Mouse (Mus musculus) thymus, postnatal 10 days (tissue): ENCODE data around the gene Capns1.
"Not testable (repeated sequence)": the region's sequence is repeated elsewhere in the genome, so short reads cannot be mapped to it uniquely, and the experiment has no call there.

Source experiments
- DNase-seq, 2 experiments: peaks; one replicate each; pipeline ENCODE4 v3.0.0; 2021; ENCODE audit warnings: low spot score in 2 of 2

Capns1 gene

DNA sequence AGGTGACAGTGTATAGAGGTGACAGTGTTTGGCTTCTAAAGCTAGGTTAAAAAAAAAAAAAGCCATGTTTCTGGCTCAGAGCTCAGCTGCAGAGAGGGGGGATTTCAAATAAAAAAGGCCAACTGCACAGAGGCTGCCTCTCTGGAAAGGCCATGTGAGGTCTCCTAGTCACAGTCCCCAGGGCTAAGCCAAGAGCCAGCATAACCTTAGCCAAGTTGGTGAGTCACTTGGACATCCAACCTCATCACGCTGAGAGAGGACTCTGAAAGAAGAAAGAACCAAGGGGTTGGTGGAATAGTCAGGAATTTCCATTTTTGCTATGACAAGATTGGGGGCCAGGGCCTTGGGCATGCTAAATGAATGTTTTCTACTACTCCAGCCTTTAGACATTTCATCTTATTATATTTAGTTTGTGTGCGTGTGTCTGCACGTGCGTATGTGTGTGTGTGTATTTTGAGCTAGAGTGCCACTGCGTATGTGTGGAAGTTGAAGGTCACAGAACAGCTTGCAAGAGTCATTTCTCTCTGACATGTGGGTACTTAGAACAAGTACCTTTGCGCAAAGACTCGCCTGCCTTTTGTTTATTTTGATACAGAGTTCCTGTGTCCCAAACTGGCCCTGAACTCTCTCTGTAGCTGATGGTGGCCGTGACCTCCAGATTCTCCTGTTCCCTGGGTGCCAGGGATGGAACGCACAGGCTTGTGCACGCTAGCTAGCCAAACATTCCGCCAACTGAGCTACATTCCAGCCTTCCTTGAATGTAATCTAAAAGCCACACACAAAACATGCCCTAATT, 4.5 kb upstream of the Capns1 start:
- DNase-seq, result no peak

DNA sequence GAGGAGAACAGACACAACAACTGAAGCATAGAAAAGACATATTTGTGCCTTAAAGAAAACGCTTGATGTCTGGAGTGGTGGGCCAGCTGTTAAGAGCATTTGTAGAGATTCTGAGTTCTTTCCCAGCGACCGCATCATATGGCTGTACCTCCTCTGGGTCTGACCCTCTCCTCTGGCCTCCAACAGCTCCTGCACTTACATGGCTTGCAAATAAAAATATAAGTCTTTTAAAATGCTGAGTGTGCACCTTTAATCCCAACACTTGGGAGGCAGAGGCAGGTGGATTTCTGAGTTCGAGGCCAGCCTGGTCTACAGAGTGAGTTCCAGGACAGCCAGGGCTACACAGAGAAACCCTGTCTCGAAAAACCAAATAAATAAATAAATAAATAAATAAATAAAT, 2.0 kb upstream of the Capns1 start:
- DNase-seq, result not testable (repeated sequence)

DNA sequence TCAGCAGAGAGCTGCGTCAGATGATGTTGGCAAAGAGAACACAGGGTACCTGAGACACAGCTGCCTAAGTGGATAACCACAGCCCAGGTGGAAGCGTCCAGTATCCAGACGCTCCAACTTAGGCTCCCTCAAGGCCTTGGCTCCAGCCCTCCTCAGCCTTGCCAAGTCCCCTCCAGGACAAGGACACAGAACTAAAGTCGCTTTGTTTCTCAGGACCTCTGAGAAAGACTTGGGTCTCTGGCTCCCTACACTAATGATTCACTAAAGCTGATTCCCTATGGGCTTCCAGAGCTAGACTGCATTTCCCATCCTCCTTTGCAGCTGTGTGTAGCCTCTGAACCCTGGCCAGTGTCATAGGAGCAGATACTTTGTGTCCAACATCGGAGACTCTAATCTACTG, 1.6 kb upstream of the Capns1 start:
- DNase-seq, result no peak

DNA sequence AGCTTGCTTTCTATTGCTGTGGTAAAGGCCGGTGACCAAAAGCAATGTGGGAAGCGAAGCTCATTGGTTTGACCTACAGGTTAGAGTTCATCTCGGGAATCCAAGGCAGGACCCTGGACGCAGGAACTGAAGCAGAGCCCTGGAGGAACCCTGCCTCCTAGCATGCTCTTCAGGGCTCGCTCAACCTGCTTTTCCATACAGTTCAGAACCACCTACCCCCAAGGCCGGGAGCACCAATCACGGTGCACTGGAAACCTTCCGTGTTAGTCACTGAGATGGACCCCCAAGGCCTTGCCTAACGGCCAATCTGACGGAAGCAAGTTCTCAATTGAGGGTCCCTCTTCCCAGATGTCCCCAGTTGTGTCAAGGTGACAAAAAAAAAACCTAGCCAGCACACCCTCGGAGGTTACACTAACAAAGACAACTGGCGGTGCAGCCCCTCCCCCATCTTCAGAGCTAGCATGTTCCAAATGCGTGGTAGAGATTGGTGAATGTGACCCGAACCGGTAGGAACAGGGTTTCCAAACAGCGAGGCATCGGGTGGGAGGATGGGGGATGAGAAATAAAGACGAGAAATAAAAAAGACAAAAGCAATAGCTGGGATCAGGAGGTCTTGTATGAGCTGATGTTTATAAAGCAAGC, 1.0 kb upstream of the Capns1 start:
- no peak for DNase-seq

DNA sequence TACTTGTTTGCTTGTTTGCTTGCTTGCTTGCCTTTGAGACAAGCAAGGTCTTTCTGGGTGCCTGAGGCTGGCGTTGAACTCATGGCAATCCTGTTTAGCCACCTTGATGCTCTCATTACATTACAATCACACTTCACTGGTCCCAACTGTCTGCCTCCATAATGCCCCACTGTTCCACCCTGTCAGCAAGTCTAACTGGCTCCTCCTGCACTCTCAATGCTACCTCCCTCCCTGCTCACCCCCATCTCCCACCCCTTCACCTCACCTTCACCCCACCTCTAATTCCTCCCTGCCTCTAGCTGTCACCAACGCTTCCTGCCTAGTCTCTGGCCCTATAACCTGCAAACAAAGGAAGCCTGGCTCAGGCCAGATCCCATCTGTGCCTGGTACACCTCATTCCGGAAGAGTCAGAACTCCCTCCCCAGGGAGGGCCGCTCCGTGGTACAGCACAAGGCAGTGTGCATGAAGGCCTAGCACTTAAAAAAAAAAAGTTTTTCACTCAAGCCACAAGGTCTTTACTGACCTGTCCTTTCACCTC, 950 bp downstream of the Capns1 start:
- DNase-seq, result no peak

DNA sequence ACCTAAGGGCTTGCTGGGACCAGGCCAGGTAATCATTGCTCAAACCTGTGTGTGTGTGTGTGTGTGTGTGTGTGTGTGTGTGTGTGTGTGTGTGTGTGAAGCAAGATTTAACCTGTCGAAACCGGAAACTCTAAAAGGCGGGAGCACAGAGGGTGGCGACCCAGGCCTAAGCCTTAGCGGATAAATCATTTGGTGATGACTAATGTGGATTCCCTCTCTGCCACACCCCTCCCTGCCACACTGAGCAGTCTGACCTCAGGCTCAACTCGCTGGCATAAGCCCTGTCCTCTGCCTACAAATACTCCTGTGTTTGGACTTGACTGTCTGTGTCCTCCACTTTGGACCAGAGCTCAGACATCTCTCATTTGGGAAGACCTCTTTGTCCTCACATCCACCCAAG, 2.4 kb downstream of the Capns1 start:
- DNase-seq, result no peak

DNA sequence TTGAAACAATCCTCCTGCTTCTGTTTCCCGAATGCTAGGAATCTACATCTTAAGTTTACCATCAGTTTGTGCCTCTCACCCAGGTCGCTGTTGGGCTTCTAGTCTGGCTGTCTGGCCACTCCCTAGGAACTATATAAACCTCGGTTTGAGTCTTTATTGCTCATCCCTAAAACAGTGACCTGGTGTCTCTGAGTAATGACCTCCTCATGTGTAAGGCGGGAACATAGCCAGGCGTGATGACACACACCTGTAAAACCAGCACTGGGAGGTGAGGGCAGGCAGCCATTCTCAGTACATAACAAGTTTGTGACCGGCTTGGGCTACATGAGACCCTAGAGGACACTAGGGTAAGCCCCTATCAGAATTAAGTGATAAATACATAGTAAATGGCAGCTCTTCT, 3.1 kb downstream of the Capns1 start:
- no peak for DNase-seq

GRCm38 (mm10) chr7:30194884-30195283, 3.7 kb downstream of the Capns1 start:
- peak; percentile 87 to 95 for DNase-seq

GRCm38 (mm10) chr7:30194101-30194831, 4.3 kb downstream of the Capns1 start:
- no peak for DNase-seq

DNA sequence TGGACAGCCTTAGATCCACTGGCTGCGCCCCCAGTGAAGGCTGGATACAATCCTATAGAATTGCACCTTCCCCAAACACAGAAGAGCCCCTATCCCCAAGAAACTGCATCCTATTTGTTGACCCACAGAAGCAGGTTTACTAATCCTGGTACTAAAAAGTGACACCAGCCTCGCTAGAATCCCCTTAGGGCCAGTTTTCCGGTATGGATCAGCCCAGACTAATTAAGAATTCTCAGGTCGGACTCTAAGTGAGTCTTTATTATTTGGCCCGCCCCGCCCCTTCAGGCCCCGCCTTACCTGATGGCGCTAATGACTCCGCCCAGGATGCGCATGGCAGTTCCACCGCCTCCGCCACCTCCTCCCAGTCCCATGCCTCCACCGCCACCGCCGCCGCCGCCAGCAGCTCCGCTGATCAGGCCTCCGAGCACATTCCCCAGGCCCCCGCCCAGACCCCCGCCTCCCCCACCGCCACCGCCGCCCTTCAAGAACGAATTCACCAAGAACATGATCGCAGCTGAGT, 5.0 kb downstream of the Capns1 start:
- DNase-seq, result peak; percentile 45 to 51

DNA sequence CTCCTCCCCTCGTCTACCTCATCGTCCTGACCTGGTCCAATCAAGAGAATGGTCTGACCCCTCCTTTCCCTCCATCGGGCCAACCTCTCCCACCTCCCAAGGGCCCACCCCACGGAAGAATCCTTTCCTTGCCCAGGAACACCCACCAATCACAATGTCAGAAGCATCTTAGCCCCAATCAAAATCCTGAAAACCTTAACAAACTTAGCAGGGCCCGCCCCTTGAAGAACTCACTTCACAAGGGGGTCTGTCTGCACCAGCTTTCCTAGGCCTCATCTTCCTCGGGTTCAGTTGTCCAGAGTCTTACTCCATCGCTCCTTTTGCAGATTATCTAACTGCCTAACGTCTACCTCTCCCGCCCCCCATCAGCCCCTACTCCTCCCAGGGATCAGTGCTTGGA, 5.6 kb downstream of the Capns1 start:
- no peak for DNase-seq

GRCm38 (mm10) chr7:30192088-30192487, 6.5 kb downstream of the Capns1 start:
- no peak for DNase-seq

- no peak for DNase-seq
Observed at GRCm38 (mm10) chr7:30189116-30189491, 9.5 kb downstream of the Capns1 start.

DNA sequence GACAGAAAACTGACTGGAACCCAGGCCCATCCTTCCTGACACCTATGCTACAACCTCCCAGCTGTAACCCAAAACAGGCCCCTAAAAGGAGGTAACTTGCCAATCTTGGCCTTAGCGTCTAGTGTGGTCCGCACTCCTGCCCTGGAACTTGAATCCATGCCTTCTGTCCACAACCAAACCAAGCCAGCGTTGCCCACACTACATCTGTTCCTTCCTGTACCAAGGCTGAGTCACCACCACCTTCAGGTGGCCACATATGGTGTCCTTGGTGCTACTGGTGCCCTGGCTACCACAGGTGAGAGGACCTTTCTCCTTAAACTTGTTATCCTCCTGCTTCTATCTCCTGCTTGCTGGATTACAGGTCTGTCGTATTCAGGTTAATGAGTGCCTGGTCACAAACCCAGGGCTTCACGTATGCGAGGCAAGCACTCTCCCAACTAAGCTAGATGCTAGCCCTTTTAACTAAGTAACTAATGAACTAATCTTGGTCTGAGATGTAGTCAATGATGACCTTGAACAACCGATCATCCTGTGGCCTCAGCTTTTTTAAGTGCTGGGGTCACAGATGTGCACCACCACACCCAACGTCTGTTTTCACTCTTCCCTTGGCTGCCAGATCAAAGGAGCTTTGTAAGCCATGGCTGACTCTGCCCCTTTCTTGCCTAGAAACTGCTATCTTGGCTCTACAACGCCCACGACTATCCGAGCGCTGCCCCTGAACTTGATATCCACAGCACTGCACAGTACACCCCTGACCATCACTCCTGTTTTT, 10.1 kb downstream of the Capns1 start:
- no peak for DNase-seq

DNA sequence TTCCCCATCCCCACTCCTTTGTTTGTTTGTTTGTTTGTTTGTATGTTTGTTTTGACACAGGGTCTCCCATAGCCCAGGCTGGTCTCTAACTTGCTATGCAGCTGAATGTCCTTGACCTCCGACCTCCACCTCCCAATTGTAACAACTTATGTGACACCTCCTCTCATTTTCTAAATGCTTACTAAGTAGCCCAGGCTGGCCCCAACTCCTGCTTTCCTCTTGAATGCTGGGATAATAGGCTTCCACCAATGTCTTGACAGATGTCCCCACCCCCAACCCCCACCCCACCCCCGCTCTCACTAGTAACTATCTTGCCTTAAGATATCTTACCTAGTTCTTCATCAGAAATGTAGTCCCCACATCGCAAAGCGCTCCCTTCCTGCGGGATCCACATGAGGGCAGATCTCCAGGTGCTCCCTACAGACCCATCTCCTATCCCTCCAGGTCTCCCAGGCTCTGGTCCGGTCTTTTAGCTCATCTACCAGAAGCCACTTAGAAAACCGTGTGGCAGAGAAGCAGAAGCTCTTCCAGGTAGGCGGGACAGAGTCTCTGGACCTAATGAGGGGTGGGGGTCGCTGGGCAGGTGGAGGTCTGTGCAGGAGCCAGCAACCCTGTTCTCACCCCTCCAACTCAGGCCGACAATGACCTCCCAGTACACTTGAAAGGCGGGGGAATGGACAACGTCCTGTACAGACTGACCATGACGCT, 13.8 kb downstream of the Capns1 start:
- no peak for DNase-seq

GRCm38 (mm10) chr7:30183879-30184289, 14.7 kb downstream of the Capns1 start, which contains the start of gene Cox7a1:
Gene Cox7a1, plus strand, starts transcription at chr7:30184144.
- peak; percentile 84 to 86 for DNase-seq

DNA sequence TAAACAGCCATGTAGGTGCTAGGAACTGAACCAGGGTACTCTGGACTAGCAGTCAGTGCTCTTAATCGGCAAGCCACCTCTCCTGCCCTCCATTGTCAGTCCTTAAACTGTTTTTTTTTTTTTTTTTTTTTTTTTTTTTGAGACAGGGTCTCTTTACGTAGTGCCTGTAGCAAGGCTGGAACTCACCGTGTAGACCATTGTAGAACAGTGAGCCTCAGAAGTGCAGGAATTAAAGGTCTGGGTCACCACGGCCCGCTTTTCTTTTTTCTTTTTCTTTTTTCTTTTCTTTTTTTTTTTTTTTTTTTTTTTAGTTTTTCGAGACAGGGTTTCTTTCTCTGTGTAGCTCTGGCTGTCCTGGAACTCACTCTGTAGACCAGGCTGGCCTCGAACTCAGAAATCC, 15.4 kb downstream of the Capns1 start:
- not testable (repeated sequence) for DNase-seq

GRCm38 (mm10) chr7:30181929-30182328, 16.7 kb downstream of the Capns1 start:
- not testable (repeated sequence) for DNase-seq

- peak; percentile 47 to 74 for DNase-seq
Observed at GRCm38 (mm10) chr7:30181308-30181707, 17.3 kb downstream of the Capns1 start.

GRCm38 (mm10) chr7:30178256-30178655, 20.4 kb downstream of the Capns1 start:
- DNase-seq, result no peak

- DNase-seq, result peak in 1 of 2 experiments; percentile 18
Observed at GRCm38 (mm10) chr7:30176474-30176873, 22.1 kb downstream of the Capns1 start.
